Mouse (Mus musculus) thymus, adult 2 months (tissue): ENCODE results near the gene Tmem88b.

Experiments
- CTCF ChIP-seq: fragments of 200-500 bp; IDR thresholded peaks from 2 replicates; pipeline ENCODE4 v1.5.1; 2012; ENCODE audit warnings: mild to moderate bottlenecking, control low read depth, low read length, moderate library complexity, borderline replicate concordance; ENCODE audit not compliant: control insufficient read depth, poor library complexity, insufficient read depth; ENCODE audit errors: extremely low read depth
- POLR2A ChIP-seq: fragments of 200-500 bp; IDR thresholded peaks from 2 replicates; pipeline ENCODE4 v1.6.1; 2012; ENCODE audit warnings: mild to moderate bottlenecking, low read length, control low read depth, moderate library complexity; ENCODE audit not compliant: control insufficient read depth, poor library complexity, insufficient read depth; ENCODE audit errors: extremely low read depth

- TF ChIP-seq CTCF, result no peak
- TF ChIP-seq POLR2A, result no peak
Observed at GRCm38 (mm10) chr4:155739741-155740636, 45.7 kb downstream of the Tmem88b start.
